Mouse (Mus musculus) ES-E14 (cell line): Measurements from ENCODE around the gene Macrod1. TPM values are rescaled to one million over a fixed set of nuclear protein-coding genes. Genes with fewer than 3 reads are reported as not detected.

Experiments used
- DNase-seq: peaks from one replicate; pipeline ENCODE4 v3.0.0-alpha.2; 2013; ENCODE audit warnings: low read depth, low spot score
- H3K27ac ChIP-seq: 2 replicates; pipeline ENCODE4 v1.5.1; 2012; ENCODE audit warnings: low read depth, mild to moderate bottlenecking, low read length, moderate library complexity, mixed read lengths; ENCODE audit not compliant: poor library complexity, insufficient read depth, severe bottlenecking
- H3K36me3 ChIP-seq: 2 replicates; pipeline ENCODE4 v1.6.1; 2012; ENCODE audit warnings: mild to moderate bottlenecking, low read length, moderate library complexity, mixed read lengths; ENCODE audit not compliant: control insufficient read depth, poor library complexity, insufficient read depth, severe bottlenecking
- H3K4me1 ChIP-seq, 2 experiments: fragments of 150-350 bp in 1 of 2; sonication (generic) in 1 of 2; 2 replicates each; pipeline ENCODE4 v1.6.1; 2012; ENCODE audit warnings: low read length in 2 of 2, mild to moderate bottlenecking in 1 of 2, mixed read lengths in 1 of 2; ENCODE audit not compliant: control insufficient read depth in 2 of 2, insufficient read depth in 2 of 2, poor library complexity in 1 of 2
- H3K4me3 ChIP-seq, 2 experiments: fragments of 150-350 bp in 1 of 2; sonication (generic) in 1 of 2; 2 replicates each; pipeline ENCODE4 v1.5.1; 2012; ENCODE audit warnings: low read length in 2 of 2, low read depth in 1 of 2, mild to moderate bottlenecking in 1 of 2, mixed read lengths in 1 of 2; ENCODE audit not compliant: insufficient read depth in 1 of 2, poor library complexity in 1 of 2, severe bottlenecking in 1 of 2
- H3K9ac ChIP-seq: 2 replicates; pipeline ENCODE4 v1.6.1; 2012; ENCODE audit warnings: low read depth, mild to moderate bottlenecking, low read length, mixed read lengths; ENCODE audit not compliant: poor library complexity, insufficient read depth, severe bottlenecking
- H3K9me3 ChIP-seq: fragments of 150-350 bp; sonication (generic); 2 replicates; pipeline ENCODE4 v1.6.1; 2012; ENCODE audit warnings: low read depth, mild to moderate bottlenecking, low read length; ENCODE audit not compliant: control insufficient read depth, insufficient read depth
- CHD2 ChIP-seq: IDR thresholded peaks from 2 replicates; pipeline ENCODE4 v1.6.1; 2014; ENCODE audit warnings: mild to moderate bottlenecking, low read depth, low read length, inconsistent platforms
- HCFC1 ChIP-seq: IDR thresholded peaks from 2 replicates; pipeline ENCODE4 v1.6.1; 2012; ENCODE audit warnings: low read length, inconsistent platforms, borderline replicate concordance; ENCODE audit not compliant: insufficient read depth
- MAFK ChIP-seq: IDR thresholded peaks from 2 replicates; pipeline ENCODE4 v1.6.1; 2014; ENCODE audit warnings: mild to moderate bottlenecking, low read depth, low read length, inconsistent platforms; ENCODE audit not compliant: insufficient read depth
- ZC3H11A ChIP-seq: IDR thresholded peaks from 2 replicates; pipeline ENCODE4 v1.6.1; 2012; ENCODE audit warnings: low read depth, mild to moderate bottlenecking, inconsistent platforms, low read length, borderline replicate concordance
- ZNF384 ChIP-seq: IDR thresholded peaks from 2 replicates; pipeline ENCODE4 v1.6.1; 2012; ENCODE audit warnings: low read depth, low read length, inconsistent platforms
- in situ Hi-C, 2 experiments: fragments of 600-800 bp; cut with MboI; formaldehyde crosslinking; loops; one replicate each; pipeline ENCODE4 v1.15.1; 2025; ENCODE audit warnings: low sequenced_read_pairs in 2 of 2, inconsistent platforms in 1 of 2; ENCODE audit not compliant: unreplicated experiment in 2 of 2
- total RNA-seq: library from RNA; depleted of rRNA; stranded (reverse); fragments of 300-350 nt; gene quantifications from 2 replicates; pipeline ENCODE4 v1.2.3, GENCODE M21; 2012

Gene Macrod1
- total RNA-seq, 1 experiment: 1.4 TPM

DNA sequence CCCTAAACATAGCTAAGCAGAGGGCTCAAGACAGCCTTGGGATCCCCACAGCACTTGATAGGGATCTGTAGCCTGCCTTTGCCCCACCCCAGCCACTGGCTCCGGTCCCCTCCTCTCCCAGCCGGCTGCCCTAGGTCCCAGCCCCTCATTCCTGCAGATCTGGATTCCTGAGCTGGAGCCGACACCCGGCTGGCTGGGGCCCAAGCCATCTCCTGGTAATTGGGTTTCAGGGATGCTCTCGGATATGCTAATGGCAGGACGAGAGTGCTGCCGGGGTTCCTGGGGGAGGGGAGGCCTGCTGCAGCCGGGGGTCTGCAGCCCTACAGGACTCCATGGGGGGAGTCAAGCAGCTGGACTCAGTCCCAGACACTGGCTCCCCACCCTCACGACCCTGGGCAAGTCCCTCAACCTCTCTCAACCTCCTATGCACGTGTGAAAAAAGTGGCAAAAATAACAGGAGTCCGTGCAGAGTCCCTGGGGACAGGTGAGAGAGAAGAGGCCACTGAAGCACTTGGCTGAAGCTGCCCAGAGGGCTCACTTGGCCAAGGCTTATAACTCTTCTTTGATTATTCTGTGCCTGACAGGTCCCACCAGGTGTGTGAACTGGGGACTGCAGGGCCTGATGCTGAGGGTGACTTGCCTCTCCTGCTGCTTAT, 119.6 kb downstream of the Macrod1 start:
- H3K9me3 ChIP-seq: no peaks in the 10 kb centered on the region
- DNase-seq: no peak
- H3K9ac ChIP-seq: no peak overlapping the region
- H3K36me3 ChIP-seq: no peaks in the 10 kb centered on the region
- H3K27ac ChIP-seq: no peak overlapping the region
- peaks cover 2 to 30% of the 10 kb centered on the region in 2 experiments; a peak in 3 of 4 replicates for H3K4me1 ChIP-seq
- in situ Hi-C loops: no loop called here
- H3K4me3 ChIP-seq: no peak overlapping the region
- no peak for TF ChIP-seq MAFK
- no peak for TF ChIP-seq ZNF384
- TF ChIP-seq ZC3H11A: no peak
- TF ChIP-seq HCFC1: no peak
- no peak for TF ChIP-seq CHD2

DNA sequence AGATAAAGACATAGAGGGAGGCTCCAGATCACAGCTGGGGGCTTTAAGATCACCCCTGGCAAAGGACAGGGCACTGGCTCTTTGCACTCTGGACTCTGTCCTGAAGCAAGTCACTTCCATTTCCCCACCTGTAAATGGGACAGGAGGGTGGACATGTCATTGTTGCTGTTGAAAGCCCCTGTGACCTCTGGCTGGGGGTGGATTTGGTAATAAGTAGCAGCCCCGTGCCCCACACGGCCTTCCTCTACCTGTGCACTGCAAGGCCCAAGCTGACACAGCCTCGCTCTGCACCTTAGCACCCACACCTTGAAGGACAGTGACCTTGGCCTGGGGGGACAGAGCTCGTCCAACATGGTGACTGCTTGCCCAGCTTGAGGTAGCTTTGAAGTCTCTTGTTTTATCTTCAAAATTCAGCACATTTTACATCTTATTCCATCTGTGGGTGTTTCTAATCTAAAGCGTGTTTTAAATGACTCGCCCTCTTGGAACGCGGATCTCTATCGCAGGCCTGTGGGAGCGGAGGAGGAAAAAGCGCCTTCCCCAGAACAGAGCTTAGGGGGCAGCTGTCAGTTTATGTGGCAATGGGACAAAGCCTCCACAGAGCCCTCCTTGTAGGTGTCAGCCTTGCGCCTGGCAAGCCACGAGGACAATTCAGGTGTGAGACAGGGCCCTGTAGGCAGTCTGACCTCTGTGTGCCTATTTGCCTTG, 121.3 kb downstream of the Macrod1 start:
- Histone ChIP-seq H3K4me3 (no peak overlapping the region), H3K36me3 (no peaks in the 10 kb centered on the region), H3K4me1 (peaks cover 6 to 27% of the 10 kb centered on the region in 2 experiments), H3K9ac (no peak overlapping the region), H3K27ac (no peak overlapping the region), H3K9me3 (no peaks in the 10 kb centered on the region)
- TF ChIP-seq CHD2 (no peak), MAFK (no peak), ZNF384 (no peak), HCFC1 (no peak), ZC3H11A (no peak)
- no peak for DNase-seq
- in situ Hi-C loops: no loop called here

DNA sequence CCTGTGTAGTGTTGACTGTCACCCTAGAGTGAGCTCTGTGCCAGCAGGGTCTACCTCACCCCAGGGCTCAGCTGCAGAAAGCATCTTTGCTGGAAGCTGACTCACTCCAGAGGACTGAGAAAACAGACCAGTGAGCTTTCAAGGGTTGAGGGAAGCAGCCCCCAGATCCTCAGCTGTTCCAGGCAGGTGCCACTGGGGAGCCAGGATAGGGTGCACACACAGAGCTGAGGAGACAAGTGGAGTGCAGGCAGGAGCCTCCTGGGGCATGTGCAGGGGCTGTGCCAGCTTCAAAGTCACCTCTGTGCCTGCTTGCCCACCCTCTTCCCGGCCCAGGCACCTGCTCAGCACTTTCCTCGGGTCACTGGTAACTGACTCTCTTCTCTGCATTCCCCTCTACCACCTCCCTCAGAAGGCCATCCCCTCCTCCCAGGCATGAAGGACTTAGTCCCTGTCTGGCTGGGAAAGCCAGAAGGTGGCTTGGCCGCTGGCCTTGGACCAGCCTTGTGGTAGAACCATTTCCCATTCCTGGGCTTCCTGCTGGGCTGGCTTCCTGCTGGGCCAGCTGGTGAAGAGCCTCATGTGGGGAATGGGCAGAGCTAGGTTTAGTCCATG, 122.3 kb downstream of the Macrod1 start:
- Histone ChIP-seq H3K4me1 (peaks cover 6 to 27% of the 10 kb centered on the region in 2 experiments), H3K9me3 (no peaks in the 10 kb centered on the region), H3K4me3 (no peak overlapping the region), H3K36me3 (no peaks in the 10 kb centered on the region), H3K27ac (no peak overlapping the region), H3K9ac (no peak overlapping the region)
- no peak for DNase-seq
- in situ Hi-C loops: no loop called here
- TF ChIP-seq CHD2: no peak
- no peak for TF ChIP-seq ZC3H11A
- TF ChIP-seq ZNF384: no peak
- no peak for TF ChIP-seq MAFK
- TF ChIP-seq HCFC1: no peak

DNA sequence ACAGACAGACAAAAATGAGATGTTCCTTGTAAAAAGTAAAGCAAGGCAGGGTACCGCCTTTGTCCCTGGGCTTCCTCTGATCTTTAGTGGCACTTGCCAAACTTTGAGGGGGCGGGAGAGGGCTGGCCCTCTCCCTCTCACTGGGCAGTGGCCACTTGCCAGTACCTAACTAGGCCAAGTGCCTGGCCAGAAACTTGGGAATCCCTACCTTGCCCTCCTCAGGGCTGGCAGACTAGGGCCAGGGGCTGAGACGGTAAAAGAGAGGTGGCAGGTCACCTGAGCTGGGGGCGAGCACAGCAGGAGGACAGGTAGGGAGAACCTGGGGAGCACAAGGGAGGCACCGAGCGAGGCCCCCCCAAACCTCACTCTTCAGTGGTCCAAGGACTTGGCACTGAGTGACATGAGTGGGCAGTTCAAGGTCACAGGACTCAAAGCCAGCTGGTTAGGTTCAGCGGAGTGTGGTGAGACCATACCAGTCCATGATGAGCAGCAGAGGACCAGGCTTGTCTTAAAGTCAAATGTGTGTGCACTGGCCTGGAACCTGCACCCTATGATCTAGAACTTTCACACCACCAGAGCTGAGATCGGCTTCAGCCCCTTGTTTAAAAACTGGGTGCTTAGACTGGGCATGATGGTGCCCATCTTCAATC, 124.3 kb downstream of the Macrod1 start:
- in situ Hi-C loops: no loop called here
- no peak for DNase-seq
- TF ChIP-seq ZC3H11A (no peak), CHD2 (no peak), MAFK (no peak), HCFC1 (no peak), ZNF384 (no peak)
- no peak overlapping the region for H3K27ac ChIP-seq
- peaks cover 6 to 32% of the 10 kb centered on the region in 2 experiments for H3K4me1 ChIP-seq
- no peak overlapping the region for H3K9ac ChIP-seq
- H3K9me3 ChIP-seq: no peaks in the 10 kb centered on the region
- no peaks in the 10 kb centered on the region for H3K36me3 ChIP-seq
- no peak overlapping the region for H3K4me3 ChIP-seq
